Mouse (Mus musculus): ENCODE measurements around the gene Myoz1.
"Not testable (repeated sequence)": the region's sequence is repeated elsewhere in the genome, so short reads cannot be mapped to it uniquely, and the experiment has no call there.

Gene Myoz1

DNA sequence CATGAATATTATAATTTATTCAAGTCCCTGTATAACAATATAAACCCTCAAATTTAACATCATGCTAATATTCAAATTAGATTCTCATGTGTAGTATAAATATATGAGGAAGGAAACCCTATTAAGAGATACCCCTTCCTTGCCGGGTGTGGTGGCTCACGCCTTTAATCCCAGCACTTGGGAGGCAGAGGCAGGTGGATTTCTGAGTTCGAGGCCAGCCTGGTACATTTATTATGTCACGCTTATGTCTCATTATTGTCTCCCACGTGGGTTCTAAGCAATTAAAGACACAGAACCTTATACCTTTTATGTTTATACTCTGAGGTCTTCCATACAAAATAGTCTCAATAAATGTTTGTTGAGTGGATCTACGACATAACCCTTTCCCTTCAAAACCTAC, 17.6 kb downstream of the Myoz1 start:
- DNase-seq (ENCODE audit: extremely low spot score, low spot score): no peak

DNA sequence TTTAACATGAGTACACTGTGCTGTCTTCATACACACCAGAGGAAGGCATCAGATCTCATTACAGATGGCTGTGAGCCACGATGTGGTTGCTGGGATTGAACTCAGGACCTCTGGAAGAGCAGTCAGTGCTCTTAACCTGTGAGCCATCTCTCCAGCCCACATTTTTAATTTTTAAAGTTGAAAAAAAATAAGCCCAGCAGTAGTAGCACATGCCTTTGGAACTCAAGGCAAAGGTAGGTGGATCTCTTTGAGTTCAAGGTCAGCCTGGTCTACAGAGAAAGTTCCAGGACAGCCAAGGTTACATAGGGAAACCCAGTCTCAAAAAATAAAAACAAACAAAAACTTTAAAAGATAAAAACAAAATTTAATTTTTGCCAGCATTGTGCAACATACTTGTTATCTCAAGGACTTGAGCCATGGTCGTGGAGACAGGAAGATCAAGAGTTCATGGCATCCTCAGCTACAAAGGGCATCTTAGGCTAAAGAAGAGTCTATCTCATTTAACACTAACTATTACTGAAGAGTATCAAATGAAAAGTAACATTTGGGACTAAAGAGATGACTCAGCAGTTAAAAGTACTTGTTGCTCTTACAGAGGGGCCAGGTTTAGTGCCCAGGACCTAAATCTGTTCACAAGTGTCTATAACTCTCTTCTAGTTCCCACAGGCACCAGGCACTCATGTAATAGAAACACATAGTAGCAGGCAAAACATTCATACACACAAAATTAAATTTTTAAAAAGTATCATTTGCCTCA, 18.3 kb downstream of the Myoz1 start:
- DNase-seq (ENCODE audit: extremely low spot score, low spot score): no peak

DNA sequence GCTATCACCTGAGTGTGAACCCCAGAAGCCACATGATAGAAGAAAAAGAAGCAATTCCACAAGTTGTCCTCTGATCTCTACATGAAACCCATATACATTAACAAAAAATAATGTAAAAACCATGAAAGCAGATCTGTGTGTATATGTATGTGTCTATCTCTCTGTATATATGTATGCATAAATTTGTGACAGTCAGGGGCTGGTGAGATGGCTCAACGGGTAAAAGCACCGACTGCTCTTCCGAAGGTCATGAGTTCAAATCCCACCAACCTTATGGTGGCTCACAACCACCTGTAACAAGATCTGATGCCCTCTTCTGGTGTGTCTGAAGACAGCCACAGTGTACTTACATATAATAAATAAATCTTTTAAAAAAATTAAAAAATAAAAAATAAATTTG, 19.4 kb downstream of the Myoz1 start:
- DNase-seq (ENCODE audit: extremely low spot score, low spot score): not testable (repeated sequence)

DNA sequence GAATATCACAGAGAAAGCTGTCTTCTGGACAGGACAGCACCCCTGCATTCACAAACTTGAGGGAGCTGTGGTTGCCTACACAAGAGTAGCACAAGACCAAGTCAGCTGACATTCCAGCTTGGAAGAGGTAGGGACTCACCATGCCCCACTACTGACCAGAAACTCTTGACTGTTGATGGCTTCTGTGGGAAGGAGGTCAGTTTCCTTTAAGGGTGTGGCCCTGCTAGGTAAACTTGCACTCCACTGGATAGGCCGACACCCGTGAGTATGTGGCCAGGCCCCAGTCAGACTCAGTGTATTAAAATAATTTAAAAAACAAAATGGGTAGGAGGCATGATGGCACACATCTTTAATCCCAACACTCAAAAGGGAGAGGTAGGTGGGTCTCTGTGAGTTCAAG, 20.8 kb downstream of the Myoz1 start:
- DNase-seq (ENCODE audit: extremely low spot score, low spot score): no peak

DNA sequence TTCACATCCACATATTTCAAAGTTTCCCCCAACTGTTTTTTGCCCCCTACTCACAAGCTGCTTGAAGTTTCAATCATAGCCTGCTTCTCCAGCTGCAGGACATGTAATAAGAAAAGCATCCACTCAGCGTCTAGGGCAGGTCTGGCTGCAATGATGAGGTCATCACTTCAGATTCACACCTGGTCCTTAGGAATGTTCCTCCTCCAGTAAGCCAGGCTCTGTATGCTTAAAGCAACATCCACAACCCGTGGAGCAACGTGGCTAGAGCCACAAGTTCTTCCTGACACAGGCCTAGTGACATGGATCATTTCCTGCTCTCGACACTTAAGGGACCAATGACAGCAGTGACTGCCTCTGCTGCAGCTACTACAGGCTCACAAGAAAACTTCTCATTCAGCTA, 25.1 kb downstream of the Myoz1 start:
- no peak for DNase-seq (ENCODE audit: extremely low spot score, low spot score)

DNA sequence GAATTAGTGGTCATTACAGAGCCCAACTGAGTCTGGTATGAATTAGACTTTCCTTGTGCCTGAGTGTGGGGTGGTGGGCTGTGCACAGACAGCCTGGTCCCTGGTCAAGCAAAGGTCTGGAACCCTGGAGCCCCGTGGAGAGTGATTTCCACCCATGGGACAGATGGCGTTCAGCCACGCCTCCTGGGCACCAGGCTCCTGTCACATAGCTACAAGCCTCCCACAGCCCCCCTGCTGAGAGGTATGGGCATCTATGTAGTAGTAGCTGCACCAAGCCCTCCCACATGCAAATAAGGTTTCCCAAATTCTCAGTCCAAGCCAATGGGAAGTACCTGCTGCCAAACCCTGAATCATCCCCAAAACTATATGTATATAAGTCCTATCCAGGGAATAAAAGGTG, 29.4 kb downstream of the Myoz1 start:
- DNase-seq (ENCODE audit: extremely low spot score, low spot score): no peak

DNA sequence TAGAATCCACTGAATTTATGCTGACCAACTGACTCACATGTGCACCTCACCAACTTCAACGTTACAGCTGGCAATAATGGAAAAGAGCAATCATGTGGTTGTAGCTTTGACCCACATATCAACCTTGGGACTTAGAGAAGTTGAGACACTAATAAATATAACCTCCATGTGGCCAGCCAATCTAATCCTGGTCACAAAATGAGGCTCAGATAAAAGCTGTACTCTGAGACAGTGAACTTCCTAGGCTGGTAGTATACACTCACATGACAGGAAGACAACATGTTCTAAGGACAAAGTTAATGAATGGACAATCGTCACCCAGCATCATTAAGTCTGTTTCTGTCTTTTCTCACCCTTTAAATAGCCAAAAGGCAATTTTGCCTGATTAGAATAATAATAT, 29.9 kb downstream of the Myoz1 start:
- DNase-seq (ENCODE audit: extremely low spot score, low spot score): no peak

DNA sequence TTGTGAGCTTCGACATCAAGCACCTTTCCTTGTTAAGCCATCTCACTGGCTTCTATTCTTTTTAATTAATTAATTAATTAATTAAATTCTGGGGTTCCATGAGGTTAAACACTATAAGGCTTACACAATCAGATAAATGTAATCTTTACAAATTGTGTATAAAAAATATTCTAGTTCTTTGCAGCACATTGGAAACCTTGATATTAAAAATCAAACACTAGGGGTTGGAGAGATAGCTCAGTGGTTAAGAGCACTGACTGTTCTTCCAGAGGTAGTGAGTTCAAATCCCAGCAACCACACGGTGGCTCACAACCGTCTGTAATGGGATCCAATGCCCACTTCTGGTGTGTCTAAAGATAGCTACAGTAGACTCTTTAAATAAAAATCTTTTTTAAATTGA, 33.4 kb downstream of the Myoz1 start:
- DNase-seq (ENCODE audit: extremely low spot score, low spot score): no peak

DNA sequence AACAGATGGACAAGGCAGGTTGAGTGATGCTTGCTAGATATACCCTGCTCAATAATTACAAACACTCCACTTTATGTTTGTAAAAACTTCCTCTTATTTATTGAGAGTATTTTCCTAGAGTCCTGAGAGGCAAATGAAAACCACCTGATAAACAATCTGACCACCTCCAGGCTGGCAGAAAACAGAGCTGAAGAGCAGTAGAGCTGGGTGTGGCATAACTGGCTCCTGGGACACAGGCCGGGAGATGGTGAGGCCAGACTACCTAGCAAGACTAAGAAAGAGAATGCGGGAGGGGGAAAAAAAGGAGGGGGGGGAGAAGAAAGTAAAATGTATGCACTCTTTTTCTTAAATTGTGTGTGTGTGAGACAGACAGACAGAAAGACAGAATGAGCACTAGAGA, 33.9 kb downstream of the Myoz1 start:
- no peak for DNase-seq (ENCODE audit: extremely low spot score, low spot score)

DNA sequence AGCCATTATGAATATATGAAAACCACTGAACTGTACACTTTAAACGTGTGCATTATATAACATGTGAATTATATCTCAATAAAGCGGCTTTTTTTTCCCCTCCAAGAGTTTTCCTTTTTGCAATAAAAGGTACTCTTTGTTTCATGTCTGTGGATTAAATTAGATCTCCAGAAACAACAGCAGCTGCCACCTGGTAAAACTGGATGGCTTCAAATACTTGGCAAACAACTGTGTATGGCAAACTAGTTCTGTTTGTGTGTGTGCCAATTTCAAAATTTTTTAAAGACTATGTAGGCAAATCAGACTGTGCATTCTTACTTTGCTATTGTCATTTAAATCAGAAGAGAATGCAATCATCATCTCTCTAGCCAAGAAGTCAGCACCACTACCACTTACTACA, 34.4 kb downstream of the Myoz1 start:
- no peak for DNase-seq (ENCODE audit: extremely low spot score, low spot score)

DNA sequence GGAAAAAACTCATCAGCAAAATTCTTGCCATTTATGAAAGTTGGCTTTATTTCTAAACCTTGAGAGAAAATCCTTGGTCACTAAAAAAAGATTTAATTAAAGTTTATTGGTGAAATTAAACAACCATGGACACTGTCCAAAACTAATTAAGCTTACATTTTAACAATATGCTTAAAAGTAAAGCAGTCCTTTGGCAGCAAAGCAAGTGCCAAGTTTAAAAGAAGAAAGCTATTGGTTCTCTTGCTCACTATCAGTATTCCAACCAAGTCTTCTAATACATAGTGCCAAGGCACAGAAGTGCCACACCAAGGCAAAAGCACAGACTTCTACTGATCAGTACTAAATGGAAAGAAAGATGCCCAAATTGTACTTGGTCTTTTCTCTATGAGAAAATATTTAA, 37.2 kb downstream of the Myoz1 start:
- no peak for DNase-seq (ENCODE audit: extremely low spot score, low spot score)

DNA sequence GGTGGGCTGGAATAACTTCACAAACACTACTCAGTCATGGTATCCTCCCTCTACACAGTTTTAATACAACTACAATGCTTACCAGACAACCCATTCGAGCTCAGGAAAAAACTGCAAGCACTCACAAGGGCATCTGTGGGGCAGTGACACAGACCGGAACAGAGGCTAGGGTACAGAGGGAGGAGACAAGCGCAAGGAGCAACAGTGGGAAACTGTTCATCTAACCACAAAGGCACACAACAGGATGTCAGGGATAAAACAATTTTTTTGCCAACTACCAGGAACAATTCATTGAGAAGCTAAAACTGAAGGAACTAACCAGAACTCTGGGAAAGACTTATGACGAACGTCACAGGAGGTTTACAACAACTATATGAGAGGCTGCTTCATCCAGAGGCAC, 38.1 kb downstream of the Myoz1 start:
- DNase-seq (ENCODE audit: extremely low spot score, low spot score): no peak

DNA sequence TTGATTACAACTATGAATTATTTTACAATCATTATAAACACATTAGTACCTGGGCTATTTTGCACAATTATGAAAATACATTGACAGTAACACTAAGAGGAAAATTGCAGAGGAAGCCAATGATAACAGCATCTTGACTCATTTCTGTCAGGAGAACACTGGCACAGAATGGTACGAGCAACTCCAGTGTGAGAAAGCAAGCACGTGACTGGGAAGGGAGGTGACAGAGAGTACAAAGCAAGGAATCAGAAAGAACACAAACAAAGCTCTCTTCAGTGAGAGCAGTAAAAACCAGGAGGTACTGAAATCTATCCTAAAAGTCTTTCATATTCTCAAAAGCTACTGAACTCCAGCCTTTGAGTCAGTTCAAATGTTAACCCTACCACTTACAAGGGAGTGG, 39.9 kb downstream of the Myoz1 start:
- DNase-seq (ENCODE audit: extremely low spot score, low spot score): no peak

DNA sequence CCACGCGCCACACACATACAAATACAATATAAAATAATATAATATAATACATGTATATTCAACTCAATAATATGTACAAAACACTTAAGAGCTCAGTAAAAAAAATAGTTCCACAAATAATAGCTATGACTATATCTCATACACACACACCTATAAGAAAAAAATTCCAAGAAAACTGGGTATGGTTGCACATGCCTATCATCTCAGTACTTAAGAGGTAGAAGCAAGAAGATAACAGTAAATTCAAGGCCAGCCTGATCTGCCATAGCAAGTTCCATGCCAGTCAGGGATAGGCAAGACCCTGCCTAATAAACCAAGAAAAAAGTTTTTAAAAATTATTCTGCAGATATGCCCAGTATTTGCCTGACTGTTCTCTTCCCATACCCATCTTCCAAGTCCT, 41.3 kb downstream of the Myoz1 start:
- DNase-seq (ENCODE audit: extremely low spot score, low spot score): no peak

DNA sequence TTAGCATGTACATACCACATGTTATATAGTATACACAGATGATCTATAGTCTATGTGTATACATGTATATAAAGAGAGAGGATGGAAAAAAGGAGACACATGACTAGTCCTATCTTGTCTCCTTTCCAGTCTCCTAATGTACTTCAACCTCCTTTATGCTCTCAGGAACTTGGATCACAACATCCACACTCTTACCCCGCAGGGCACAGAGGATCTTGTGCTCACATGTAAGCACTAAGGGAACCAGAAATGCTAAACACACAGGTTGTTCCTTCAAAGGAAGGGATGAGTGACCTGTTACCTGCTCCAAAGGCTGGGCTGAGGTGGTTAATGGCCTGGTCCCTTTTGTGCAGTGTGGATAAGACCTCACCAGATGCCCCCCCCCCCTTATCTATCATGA, 43.5 kb downstream of the Myoz1 start:
- DNase-seq (ENCODE audit: extremely low spot score, low spot score): no peak

DNA sequence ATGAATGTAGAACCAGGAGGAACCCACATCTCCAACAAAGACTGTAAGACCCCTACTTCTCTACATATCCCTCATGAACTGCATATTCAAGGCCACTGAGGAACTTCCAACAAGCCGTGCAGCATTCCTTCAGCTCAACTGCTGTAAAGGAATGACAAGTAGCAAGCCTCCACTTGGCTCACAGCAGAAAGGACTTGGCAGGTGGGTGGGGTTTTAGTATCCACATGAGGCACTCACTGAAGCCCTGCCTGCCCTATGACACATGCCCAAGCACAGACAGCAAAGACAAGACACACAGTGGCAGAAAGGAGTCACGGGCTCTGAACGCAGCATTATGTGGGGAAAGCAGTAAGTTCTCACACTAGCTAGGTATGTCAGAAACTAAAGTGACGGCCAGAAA, 46.2 kb downstream of the Myoz1 start:
- DNase-seq (ENCODE audit: extremely low spot score, low spot score): no peak

DNA sequence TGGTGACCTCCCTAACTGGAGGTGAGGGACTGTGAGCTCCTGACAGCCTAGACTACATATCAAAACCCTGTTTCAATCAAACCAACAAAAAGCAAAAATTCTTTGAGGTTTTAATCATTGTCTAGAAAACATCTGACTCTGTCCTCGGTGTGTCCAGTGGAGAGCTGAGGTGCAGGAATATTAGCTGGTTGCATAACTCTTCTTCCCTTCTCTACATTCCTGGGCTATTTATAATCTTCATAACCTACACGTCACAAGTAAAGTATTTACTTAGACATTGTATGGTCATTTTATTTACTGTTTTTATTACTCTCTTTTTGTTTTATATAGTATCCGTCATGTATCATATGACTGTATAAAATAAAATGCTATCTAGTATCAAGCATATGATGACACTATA, 46.8 kb downstream of the Myoz1 start:
- no peak for DNase-seq (ENCODE audit: extremely low spot score, low spot score)

DNA sequence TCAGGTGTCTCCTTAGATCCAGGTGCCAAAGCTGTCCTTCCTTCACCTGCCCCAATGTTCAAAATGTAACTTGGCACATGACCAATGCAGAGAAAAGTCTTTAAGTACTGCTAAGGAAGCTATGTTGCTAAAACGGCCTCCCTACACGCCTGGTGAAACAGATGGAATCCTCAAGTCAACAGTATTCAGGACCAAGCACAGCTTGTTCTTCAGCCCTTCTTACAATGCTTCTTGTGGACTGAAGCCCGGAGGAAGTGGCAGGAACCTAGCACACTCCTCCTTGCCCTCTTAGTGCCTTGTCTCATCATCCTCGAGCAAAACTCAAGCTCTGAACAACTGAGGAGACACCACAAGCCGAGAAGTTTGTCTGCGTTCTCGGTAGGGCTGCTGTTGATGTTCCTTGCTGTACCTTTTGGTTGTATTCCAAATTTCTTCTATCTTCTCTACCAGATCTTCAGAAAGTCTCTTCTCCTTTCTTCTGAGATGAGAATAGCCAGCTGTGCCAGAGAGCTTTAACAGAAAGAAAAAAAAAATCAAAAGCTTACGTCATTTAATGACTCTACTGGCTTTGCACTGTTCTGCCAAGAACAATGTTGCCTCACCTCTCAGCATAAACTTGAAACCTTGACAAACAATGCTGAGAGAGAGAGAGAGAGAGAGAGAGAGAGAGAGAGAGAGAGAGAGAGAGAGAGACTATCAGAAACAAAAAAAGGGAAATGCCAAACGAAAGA, 48.8 kb downstream of the Myoz1 start:
- DNase-seq (ENCODE audit: extremely low spot score, low spot score): no peak

DNA sequence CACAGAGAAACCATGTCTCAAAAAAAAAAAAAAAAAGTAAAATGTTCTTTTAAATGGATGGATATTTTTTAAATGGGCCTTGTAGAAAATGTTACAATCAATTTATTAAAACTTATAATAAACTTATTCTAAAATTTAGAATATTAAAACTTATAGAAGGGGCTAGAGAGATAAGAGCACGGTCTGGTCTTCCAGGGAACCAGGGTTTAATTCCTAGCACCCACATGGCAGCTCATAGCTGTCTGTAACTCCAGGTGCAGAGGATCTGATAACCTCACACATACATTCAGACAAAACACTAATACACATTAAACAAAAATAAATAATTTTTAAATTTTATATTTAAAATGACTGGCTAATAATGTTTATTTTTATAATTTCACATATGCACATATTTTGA, 55.1 kb downstream of the Myoz1 start:
- no peak for DNase-seq (ENCODE audit: extremely low spot score, low spot score)

DNA sequence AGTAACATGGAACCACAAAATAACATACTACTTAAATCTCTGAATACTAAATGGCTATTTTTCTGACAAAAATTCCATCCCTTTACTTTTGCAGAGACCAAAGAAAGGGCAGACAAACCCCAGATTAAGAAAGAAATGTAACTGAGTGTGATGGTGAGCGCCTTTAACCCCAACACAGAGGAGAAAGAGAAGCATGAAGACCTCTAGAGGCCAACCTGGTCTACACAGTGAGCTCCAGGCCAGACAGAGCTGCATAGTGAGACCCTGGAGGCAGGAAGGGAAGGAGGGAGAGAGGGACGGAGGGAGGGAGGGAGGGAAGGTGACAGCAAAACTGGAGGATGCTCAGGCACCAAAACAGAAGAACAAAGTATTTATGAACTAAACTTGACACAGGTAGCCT, 56.1 kb downstream of the Myoz1 start:
- DNase-seq (ENCODE audit: extremely low spot score, low spot score): no peak

DNA sequence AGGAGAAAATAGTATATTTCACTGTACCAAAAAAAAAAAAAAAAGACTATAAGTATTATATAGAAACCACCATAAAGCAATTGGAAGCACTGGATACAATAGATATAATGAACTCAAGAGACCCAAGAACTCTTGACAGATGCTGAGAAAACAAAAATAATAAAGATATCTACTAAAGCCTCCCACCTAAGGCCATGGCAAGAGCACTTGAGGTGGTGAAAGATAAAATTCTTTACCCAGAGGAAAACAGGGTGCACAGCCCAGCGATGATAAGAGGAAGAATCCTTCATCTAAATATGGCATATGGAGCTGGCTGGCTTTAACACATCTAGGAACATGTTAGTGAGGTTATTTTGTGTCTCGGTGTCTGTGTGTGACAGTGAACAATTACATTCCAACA, 56.8 kb downstream of the Myoz1 start:
- no peak for DNase-seq (ENCODE audit: extremely low spot score, low spot score)
